Mouse (Mus musculus): ENCODE data around the gene Ropn1l. TPM values are rescaled to one million over a fixed set of nuclear protein-coding genes. Genes with fewer than 3 reads are reported as not detected.

Gene Ropn1l
- polyA plus RNA-seq, 1 experiment from 2014 or later, result 1.9 TPM

DNA sequence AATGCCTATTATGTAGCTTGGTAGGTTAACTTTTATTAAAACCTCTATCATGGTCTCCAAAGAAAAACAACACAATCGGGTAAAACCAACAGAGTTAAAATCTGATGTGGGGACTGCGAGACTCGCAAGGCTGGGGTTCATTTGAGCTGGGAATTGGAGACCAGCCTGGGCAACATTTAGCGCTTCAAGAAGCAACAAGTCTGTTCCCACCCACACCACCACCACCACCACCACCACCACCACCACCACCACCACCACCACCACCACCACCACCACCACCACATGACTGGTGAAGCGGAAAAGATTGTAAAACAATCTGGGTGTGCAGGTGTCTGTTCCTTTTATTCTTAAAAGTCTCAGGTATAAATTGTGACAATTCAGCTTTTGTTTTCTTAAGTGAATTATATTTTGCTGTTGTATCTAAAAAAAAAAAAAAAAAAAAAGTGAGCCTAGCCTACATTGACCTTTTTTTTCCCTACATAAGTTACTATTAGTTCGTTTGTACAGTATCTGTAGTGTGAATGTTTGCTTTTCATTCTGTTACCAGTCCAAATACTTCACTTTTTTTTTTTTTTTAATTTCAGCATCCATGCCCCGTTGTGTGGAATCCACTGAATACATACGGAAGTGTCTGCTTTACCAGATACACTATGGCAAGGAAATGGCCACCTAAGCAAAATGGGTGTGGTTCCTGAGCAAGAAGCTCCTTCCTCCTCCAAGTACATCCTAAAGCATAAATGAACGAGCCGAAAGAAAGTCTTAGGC is 741 bp upstream of the Ropn1l start:
- no peaks in the 10 kb centered on the region for H3K9me3 ChIP-seq (ENCODE audit: control insufficient read depth, low read length)
- H3K27me3 ChIP-seq (ENCODE audit: control insufficient read depth, insufficient read depth, low read length), result no peaks in the 10 kb centered on the region
- H3K4me3 ChIP-seq (ENCODE audit: low read depth, low read length), result peak overlapping the region; percentile 63
- 54% methylated on average over 10 of the region's 10 CpGs for WGBS
- peak overlapping the region; percentile 78 for H3K9ac ChIP-seq (replicated peaks; ENCODE audit: low read depth, low read length)
- peaks cover 3% of the 10 kb centered on the region; the same call in 1 of the 2 replicates for H3K4me1 ChIP-seq (ENCODE audit: control insufficient read depth, insufficient read depth, low read length)
- ATAC-seq (ENCODE audit: low read depth), result 0 out of 2 replicates have a peak, but pooled peaks have one; percentile 0
- peak overlapping the region; percentile 71 for H3K4me2 ChIP-seq (ENCODE audit: low read depth, low read length)
- H3K27ac ChIP-seq (ENCODE audit: low read depth, low read length), result peak overlapping the region; percentile 73; the same call in 1 of the 2 replicates
- H3K36me3 ChIP-seq (ENCODE audit: control insufficient read depth, insufficient read depth, low read length), result peaks cover 6% of the 10 kb centered on the region; the same call in 1 of the 2 replicates

DNA sequence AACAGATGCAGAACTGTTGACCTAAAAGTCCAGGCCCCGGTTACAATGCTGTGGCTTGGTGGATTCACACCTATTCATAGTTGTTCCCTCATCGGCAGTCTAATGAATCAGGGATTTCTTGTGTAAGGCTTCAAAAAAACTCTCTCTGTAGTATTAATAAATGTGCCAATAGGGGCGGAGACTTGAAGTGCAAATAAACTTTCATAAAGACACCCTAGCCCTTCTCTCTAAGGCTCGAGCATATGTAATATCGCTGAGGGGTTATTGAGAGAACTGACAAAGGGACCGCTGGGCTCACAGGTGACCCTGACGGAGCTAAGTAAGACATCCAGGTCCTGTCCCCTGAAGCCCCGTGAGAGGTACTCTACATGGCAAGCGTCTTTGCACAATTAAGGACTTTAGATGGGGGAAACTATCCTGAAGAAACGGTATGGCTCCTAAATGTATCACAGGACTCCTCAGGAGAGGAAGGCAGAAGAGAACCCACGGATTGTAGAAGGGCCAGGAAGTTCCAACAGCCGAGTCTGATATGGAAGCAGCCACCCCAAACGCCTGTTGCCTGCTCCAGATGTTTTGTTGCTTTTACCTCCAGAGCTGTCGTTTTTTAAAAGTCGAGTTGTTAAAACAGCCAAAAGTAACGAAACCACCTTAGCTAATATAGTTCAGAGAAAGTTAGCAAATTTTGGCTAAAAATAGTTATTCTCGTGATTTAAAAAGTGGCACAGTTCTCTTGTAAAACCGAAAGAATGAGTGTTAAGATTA is 1.0 kb downstream of the Ropn1l start:
- Histone ChIP-seq H3K27me3 (ENCODE audit: control insufficient read depth, insufficient read depth, low read length) (no peaks in the 10 kb centered on the region), H3K9me3 (ENCODE audit: control insufficient read depth, low read length) (no peaks in the 10 kb centered on the region), H3K4me1 (ENCODE audit: control insufficient read depth, insufficient read depth, low read length) (peaks cover 3% of the 10 kb centered on the region; the same call in 1 of the 2 replicates), H3K27ac (ENCODE audit: low read depth, low read length) (no peak overlapping the region), H3K36me3 (ENCODE audit: control insufficient read depth, insufficient read depth, low read length) (no peaks in the 10 kb centered on the region), H3K4me3 (ENCODE audit: low read depth, low read length) (peak overlapping the region; percentile 63), H3K9ac (replicated peaks; ENCODE audit: low read depth, low read length) (no peak overlapping the region), H3K4me2 (ENCODE audit: low read depth, low read length) (peak overlapping the region; percentile 71)
- WGBS, result 57% methylated on average over 18 of the region's 18 CpGs
- ATAC-seq (ENCODE audit: low read depth), result no peak

DNA sequence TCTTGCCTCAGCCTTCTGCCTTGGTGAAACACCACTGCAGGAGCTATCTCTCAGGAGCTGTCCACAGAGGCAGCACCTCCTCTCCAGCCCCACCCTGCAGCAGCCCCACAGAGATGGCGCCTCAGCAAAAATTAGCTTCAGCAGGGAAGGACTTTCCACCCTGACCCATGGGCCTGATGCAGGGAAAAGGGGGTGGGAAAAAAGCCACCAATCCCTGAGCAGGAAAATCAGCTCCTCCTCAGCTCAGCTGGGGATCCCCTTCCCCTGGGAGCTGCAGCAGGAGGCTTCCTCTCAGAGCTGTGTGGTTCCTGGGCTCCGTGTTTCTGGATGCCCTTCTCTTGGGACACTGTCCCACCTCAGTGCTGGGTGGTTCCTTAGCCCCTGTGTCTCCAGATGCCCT is 3.8 kb downstream of the Ropn1l start:
- H3K9ac ChIP-seq (replicated peaks; ENCODE audit: low read depth, low read length), result no peak overlapping the region
- H3K27ac ChIP-seq (ENCODE audit: low read depth, low read length), result no peak overlapping the region
- H3K4me2 ChIP-seq (ENCODE audit: low read depth, low read length), result no peak overlapping the region
- H3K4me3 ChIP-seq (ENCODE audit: low read depth, low read length), result no peak overlapping the region
- no peaks in the 10 kb centered on the region for H3K27me3 ChIP-seq (ENCODE audit: control insufficient read depth, insufficient read depth, low read length)
- peaks cover 3% of the 10 kb centered on the region; the same call in 1 of the 2 replicates for H3K4me1 ChIP-seq (ENCODE audit: control insufficient read depth, insufficient read depth, low read length)
- 26% methylated on average over 2 of the region's 2 CpGs for WGBS
- no peak for ATAC-seq (ENCODE audit: low read depth)
- no peaks in the 10 kb centered on the region for H3K36me3 ChIP-seq (ENCODE audit: control insufficient read depth, insufficient read depth, low read length)
- H3K9me3 ChIP-seq (ENCODE audit: control insufficient read depth, low read length), result no peaks in the 10 kb centered on the region

DNA sequence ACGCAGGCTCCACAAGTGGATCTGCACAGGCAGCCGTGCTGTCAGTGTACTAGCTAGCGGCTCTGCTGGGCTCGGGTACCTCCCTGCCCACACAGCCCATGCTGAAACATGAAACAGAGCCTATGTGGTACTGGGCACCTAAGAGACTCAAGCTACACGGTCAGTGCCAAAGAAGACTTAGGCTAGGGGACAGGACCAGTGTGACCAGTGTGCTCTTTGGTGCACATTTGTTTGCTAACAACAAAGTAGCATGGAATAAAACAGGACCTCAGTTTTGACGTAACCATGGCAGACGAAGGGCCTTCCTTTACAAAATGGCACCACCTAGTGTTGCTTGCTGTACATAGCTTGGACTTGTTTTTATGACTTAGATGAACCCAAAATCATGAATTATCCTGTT is 6.4 kb downstream of the Ropn1l start:
- peak; percentile 58; the same call in 1 of the 2 replicates for ATAC-seq (ENCODE audit: low read depth)
- Histone ChIP-seq H3K27ac (ENCODE audit: low read depth, low read length) (no peak overlapping the region), H3K4me3 (ENCODE audit: low read depth, low read length) (no peak overlapping the region), H3K9ac (replicated peaks; ENCODE audit: low read depth, low read length) (no peak overlapping the region), H3K36me3 (ENCODE audit: control insufficient read depth, insufficient read depth, low read length) (no peaks in the 10 kb centered on the region), H3K9me3 (ENCODE audit: control insufficient read depth, low read length) (no peaks in the 10 kb centered on the region), H3K4me2 (ENCODE audit: low read depth, low read length) (no peak overlapping the region), H3K4me1 (ENCODE audit: control insufficient read depth, insufficient read depth, low read length) (no peaks in the 10 kb centered on the region), H3K27me3 (ENCODE audit: control insufficient read depth, insufficient read depth, low read length) (no peaks in the 10 kb centered on the region)
- WGBS, result 46% methylated on average over 7 of the region's 7 CpGs

DNA sequence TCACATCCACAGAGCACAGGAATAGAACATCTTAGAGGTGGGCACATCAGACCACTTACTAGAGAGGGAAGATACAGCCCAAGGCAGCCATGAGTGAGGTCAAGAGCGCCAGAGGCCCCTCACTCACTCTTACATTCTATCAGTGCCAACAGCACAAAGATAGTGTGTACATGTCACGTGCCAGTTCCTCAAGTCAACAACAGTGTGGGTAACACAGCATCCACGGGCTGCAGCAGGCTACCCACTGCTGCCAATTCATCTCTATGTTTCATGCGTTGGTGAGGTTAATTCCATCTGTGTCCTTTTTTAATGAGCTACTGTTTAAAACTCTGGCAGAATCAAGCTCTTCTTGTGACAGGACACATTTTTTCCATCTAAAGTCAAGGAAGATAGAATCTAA is 10.8 kb downstream of the Ropn1l start:
- Histone ChIP-seq H3K4me1 (ENCODE audit: control insufficient read depth, insufficient read depth, low read length) (no peaks in the 10 kb centered on the region), H3K9ac (replicated peaks; ENCODE audit: low read depth, low read length) (no peak overlapping the region), H3K27me3 (ENCODE audit: control insufficient read depth, insufficient read depth, low read length) (no peaks in the 10 kb centered on the region), H3K4me2 (ENCODE audit: low read depth, low read length) (no peak overlapping the region), H3K4me3 (ENCODE audit: low read depth, low read length) (no peak overlapping the region), H3K36me3 (ENCODE audit: control insufficient read depth, insufficient read depth, low read length) (no peaks in the 10 kb centered on the region), H3K9me3 (ENCODE audit: control insufficient read depth, low read length) (no peaks in the 10 kb centered on the region), H3K27ac (ENCODE audit: low read depth, low read length) (no peak overlapping the region)
- no peak for ATAC-seq (ENCODE audit: low read depth)
- 91% methylated on average over 4 of the region's 4 CpGs for WGBS

DNA sequence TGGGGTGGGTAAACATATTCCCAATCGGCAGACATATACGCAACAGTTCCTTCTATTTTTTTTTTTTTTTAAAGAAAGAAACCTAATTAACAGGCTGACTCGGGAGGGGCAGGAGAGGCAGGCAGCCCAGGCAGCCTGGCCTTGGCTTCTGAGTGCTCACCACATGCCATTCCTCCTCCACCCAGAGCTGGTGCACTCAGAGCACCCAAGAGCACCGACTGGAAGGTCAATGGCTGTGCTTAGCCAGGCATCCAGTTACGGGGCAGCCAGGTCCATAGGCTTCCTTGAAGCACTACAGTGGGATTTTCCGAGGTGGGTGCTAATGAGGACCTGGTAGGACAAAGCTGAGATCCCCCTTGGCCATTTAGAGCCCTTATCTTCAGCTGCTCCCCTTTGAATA is 11.5 kb downstream of the Ropn1l start:
- H3K27me3 ChIP-seq (ENCODE audit: control insufficient read depth, insufficient read depth, low read length), result no peaks in the 10 kb centered on the region
- H3K4me1 ChIP-seq (ENCODE audit: control insufficient read depth, insufficient read depth, low read length), result no peaks in the 10 kb centered on the region
- no peak overlapping the region for H3K4me3 ChIP-seq (ENCODE audit: low read depth, low read length)
- ATAC-seq (ENCODE audit: low read depth), result no peak
- H3K27ac ChIP-seq (ENCODE audit: low read depth, low read length), result no peak overlapping the region
- no peaks in the 10 kb centered on the region for H3K36me3 ChIP-seq (ENCODE audit: control insufficient read depth, insufficient read depth, low read length)
- H3K4me2 ChIP-seq (ENCODE audit: low read depth, low read length), result no peak overlapping the region
- 85% methylated on average over 6 of the region's 6 CpGs for WGBS
- H3K9me3 ChIP-seq (ENCODE audit: control insufficient read depth, low read length), result no peaks in the 10 kb centered on the region
- H3K9ac ChIP-seq (replicated peaks; ENCODE audit: low read depth, low read length), result no peak overlapping the region

DNA sequence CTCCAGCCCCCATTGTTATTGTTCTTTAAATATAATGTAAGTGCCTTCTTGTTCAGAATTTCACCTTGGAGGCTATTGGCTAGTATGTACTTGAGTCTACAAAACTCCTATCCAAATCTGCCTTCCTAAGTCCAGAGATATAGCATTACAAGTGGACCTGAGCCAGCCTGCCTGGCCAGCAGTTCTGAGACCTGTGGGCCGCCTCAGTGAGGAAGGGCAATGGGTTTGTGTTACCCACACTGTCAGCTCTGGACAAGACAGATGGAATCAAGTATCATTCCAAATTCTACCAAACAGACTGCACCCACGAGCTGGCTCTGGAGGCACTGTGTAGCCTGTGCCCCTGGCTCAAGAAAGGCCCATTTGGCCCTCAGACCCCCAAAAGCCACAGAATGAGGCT is 16.7 kb downstream of the Ropn1l start:
- WGBS, result 95% methylated on average over 2 of the region's 2 CpGs
- Histone ChIP-seq H3K36me3 (ENCODE audit: control insufficient read depth, insufficient read depth, low read length) (no peaks in the 10 kb centered on the region), H3K4me1 (ENCODE audit: control insufficient read depth, insufficient read depth, low read length) (no peaks in the 10 kb centered on the region), H3K4me3 (ENCODE audit: low read depth, low read length) (no peak overlapping the region), H3K9me3 (ENCODE audit: control insufficient read depth, low read length) (no peaks in the 10 kb centered on the region), H3K27me3 (ENCODE audit: control insufficient read depth, insufficient read depth, low read length) (no peaks in the 10 kb centered on the region), H3K27ac (ENCODE audit: low read depth, low read length) (no peak overlapping the region), H3K9ac (replicated peaks; ENCODE audit: low read depth, low read length) (no peak overlapping the region), H3K4me2 (ENCODE audit: low read depth, low read length) (no peak overlapping the region)
- ATAC-seq (ENCODE audit: low read depth), result no peak

DNA sequence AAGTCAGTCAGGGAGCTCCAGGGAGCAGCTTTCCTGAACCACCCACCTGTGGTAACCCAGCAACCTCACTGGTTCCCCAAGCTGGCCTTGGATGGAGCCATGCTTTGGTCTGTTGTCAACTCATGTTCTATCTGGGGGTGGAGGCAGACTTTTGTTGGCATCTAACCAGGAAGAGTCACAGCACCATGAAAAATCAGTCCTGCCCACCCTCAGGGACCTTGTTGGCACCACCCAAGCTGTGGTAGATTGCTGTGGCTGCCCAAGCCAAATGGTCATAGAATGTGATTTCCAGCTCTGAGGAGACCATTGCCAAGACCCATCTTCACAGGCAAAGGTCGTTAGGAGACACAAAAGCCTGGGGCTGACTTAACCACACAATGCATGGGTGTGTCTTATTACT is 17.5 kb downstream of the Ropn1l start:
- no peak for ATAC-seq (ENCODE audit: low read depth)
- 41% methylated on average over 1 of the region's 1 CpGs for WGBS

DNA sequence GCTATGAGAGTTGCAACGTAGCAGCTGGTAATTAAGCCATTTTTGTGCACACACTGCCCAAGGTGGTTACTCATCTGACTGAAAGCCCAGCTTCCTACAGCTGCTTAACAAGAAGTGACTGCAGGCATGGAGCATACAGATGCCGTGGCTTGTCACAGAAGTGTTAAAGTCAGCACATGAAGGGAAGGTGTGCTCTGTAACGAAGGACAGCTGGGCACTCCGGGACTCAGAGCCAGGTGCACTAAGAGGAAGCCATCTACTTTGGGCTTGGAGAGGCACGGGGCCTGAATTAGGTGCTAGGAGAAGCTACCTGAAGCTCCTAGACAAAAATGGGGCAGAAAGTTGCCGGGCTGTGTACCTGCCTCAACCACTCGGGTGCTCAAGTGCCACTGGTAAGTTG is 19.8 kb downstream of the Ropn1l start:
- Histone ChIP-seq H3K9ac (replicated peaks; ENCODE audit: low read depth, low read length) (no peak overlapping the region), H3K4me2 (ENCODE audit: low read depth, low read length) (no peak overlapping the region), H3K36me3 (ENCODE audit: control insufficient read depth, insufficient read depth, low read length) (no peaks in the 10 kb centered on the region), H3K4me3 (ENCODE audit: low read depth, low read length) (no peak overlapping the region), H3K4me1 (ENCODE audit: control insufficient read depth, insufficient read depth, low read length) (no peaks in the 10 kb centered on the region), H3K9me3 (ENCODE audit: control insufficient read depth, low read length) (no peaks in the 10 kb centered on the region), H3K27ac (ENCODE audit: low read depth, low read length) (no peak overlapping the region), H3K27me3 (ENCODE audit: control insufficient read depth, insufficient read depth, low read length) (no peaks in the 10 kb centered on the region)
- 79% methylated on average over 7 of the region's 7 CpGs for WGBS
- ATAC-seq (ENCODE audit: low read depth), result no peak

More for the DNA sequence above, 17.5 kb downstream of the Ropn1l start:
- no peaks in the 10 kb centered on the region for H3K4me1 ChIP-seq (ENCODE audit: control insufficient read depth, insufficient read depth, low read length)
- H3K9me3 ChIP-seq (ENCODE audit: control insufficient read depth, low read length), result no peaks in the 10 kb centered on the region
- H3K4me2 ChIP-seq (ENCODE audit: low read depth, low read length), result no peak overlapping the region
- no peak overlapping the region for H3K27ac ChIP-seq (ENCODE audit: low read depth, low read length)
- no peaks in the 10 kb centered on the region for H3K36me3 ChIP-seq (ENCODE audit: control insufficient read depth, insufficient read depth, low read length)
- H3K9ac ChIP-seq (replicated peaks; ENCODE audit: low read depth, low read length), result no peak overlapping the region
- no peaks in the 10 kb centered on the region for H3K27me3 ChIP-seq (ENCODE audit: control insufficient read depth, insufficient read depth, low read length)
- no peak overlapping the region for H3K4me3 ChIP-seq (ENCODE audit: low read depth, low read length)
